Mouse (Mus musculus): ENCODE measurements around the gene Rps7. TPM values are rescaled to one million over a fixed set of nuclear protein-coding genes. Genes with fewer than 3 reads are reported as not detected.

Gene Rps7
- total RNA-seq, 2 experiments from 2014 or later = 2,571 to 4,883 TPM

GRCm38 (mm10) chr12:28621451-28622166 is 14.1 kb downstream of the Rps7 start:
- ATAC-seq (replicated peaks; ENCODE audit: poor library complexity) = no peak

DNA sequence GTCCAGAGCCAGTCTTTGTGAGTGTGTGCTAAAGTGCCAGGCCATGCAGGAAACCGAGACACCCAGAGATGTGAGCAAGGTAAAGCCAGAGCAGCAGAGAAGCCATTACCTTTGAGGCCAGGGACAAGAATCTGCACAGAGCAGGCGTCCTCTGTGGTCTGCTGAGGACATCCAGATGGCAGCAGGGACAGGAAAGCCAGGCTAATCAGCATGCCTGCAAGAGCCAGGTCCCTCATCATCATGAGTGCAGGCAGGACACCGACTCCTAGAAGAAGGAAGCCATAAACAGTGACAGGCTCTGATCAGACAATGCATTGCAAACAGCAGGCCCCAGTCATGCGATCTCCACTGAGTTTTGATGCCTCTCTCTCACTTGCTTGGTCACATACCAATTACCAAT is 18.5 kb downstream of the Rps7 start:
- 0 out of 2 replicates have a peak, but pooled peaks have one; percentile 4 for ATAC-seq (replicated peaks; ENCODE audit: poor library complexity)

- no peak for ATAC-seq (replicated peaks; ENCODE audit: poor library complexity)
Measured at GRCm38 (mm10) chr12:28614401-28614800, 21.4 kb downstream of the Rps7 start.

DNA sequence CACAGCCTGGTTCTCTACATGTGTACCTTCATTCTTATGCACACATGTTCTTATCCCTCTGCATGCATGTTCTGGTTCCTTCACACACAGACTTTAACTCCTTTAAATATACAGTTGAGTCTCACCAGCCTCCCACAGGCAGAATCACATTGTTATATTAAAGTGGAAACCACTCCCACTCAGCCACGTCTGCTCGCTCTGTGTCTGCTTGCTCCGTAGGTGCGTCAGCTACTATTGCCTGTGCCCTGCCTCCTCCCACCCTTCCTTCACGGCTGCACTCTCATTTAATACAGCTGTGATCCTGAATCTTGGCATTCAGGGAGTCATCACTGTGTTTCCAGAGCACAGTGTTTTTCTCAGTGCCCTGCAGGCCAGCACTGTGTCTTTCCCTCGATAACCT is 23.4 kb downstream of the Rps7 start:
- ATAC-seq (replicated peaks; ENCODE audit: poor library complexity) = no peak

DNA sequence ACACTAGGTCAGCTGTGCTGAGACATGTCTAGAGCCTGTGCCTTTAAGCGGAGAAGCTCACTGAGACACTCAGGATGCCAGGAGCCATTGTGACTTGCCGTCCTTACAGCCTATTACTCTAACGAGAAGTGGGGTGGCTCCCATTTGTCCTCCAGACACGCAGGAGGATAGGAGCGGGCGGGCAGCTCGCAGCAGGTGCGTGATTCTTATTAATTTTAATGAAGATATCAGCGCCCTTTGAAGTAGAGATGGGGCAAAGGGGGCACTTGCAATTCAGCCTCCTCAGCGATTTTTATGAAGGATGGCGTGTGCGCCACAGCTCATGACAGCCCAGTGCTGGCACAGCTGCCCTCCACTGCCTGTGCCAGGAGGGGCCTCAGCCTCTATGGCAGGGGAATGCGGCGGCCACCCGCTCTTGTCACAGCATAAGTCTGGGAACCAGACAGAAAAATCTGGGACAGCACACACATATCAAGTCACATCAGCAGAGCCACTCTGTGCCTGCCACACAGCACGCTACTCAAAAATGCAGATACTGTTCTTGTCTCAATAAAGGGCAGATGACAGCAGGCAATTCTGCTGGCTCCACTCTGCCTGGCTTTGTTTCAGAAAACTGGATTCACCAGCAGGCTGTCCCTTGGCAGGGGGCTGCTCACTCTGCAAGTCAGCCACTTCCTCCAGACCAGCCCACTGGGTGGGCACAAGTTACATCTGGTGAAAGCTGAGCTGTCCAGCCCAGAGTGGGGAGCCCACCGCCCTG is 28.0 kb downstream of the Rps7 start:
- no peak for ATAC-seq (replicated peaks; ENCODE audit: poor library complexity)

DNA sequence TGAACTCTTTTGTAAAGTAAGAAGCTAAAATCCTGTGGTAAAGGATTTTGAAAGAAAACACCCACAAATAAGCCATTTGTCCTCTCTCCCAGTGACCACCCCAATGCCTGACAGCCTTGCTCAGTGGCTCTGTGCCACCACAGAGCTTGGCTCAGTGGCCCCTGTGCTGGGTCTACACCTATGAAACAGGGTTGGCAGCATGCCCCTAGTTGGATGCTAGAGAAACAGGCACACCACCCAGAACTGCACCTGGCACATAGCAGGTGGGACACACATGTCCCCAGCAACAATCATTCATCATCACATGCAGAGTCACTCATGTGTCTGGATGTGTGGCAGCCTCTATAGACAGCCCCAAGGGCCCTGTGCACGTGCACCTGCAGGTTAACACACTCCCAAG is 32.3 kb downstream of the Rps7 start:
- ATAC-seq (replicated peaks; ENCODE audit: poor library complexity) = no peak

DNA sequence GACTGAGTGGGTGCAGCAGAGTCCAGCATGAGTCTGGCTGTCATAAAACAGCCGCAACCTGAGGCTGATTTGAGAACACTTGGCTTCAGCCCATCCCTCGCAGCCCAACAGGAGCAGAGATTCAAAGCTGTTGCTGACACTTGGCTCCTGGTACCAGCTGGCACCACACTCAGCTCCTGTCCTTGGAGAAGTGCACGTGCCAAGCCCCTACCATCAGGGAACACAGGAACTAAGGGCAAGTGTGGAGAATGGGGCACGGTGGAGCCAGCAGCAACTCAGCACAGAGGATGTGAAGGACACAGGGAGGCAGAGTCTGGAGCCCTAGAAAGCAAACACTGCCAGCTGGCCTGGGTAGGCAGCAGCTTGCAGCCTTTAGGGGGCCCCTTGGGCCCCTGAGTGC is 33.5 kb downstream of the Rps7 start:
- ATAC-seq (replicated peaks; ENCODE audit: poor library complexity) = no peak

DNA sequence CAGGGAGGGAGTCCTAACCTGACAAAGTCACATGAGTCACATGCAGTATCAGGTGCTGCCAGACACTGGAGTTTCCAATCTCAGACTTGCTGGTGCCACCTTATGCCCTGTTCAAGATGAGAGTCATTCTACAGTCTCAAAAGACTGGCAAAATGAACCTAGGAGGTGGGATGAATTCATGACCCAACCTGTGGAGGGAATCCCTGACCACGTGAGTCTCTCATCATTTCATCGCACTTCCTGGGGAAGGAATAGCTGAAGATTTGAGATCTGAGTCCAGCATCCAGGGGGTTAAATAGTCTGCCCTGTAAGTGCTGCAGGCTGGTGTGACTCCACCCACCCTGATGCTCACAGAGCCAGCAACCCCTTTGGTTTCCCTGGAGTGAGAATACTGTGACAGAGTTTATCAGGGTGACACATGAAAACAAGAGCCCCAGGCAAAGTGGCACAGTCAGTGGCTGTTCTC is 37.2 kb downstream of the Rps7 start:
- no peak for ATAC-seq (replicated peaks; ENCODE audit: poor library complexity)

- ATAC-seq (replicated peaks; ENCODE audit: poor library complexity) = no peak
Measured at GRCm38 (mm10) chr12:28598110-28598509, 37.6 kb downstream of the Rps7 start.

DNA sequence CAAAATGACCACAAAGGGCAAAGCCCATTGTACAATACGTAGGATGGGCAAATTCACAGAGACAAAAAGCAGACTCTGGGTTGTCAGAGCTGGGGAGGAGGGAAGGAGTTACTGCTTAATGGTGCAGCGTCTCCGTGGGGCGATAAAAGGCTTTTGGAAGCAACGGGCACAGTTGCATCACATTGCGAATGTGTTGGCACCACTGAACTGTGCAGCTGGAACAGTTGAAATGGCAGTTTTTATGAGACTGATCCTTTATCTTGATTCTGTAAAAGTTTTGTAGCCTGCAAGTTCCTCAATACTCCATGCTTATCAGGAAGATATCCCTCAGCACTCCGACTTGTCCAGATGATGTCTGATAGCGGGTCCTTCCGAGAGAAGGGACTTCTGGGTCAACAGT is 38.1 kb downstream of the Rps7 start:
- ATAC-seq (replicated peaks; ENCODE audit: poor library complexity) = no peak

GRCm38 (mm10) chr12:28596851-28597250 is 38.9 kb downstream of the Rps7 start:
- no peak for ATAC-seq (replicated peaks; ENCODE audit: poor library complexity)

DNA sequence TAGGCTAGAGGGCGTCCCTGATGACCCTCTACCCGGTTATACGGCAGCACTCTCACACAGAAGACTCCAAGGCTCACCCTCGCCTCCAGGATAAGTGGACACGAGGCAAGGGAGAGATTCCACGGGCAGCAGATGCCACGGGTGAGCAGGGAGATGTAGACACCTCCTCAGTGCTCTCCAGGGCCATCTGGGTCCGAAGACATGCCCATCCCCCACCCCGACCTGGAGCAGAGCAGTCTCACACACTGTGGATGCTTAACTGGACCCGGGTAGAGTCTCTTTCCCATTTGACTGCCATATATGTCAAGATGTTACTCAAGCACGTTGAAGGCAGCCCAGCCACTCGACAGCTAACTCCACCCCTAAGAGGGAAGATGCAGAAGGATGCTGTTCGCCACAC is 45.3 kb downstream of the Rps7 start:
- ATAC-seq (replicated peaks; ENCODE audit: poor library complexity) = no peak

DNA sequence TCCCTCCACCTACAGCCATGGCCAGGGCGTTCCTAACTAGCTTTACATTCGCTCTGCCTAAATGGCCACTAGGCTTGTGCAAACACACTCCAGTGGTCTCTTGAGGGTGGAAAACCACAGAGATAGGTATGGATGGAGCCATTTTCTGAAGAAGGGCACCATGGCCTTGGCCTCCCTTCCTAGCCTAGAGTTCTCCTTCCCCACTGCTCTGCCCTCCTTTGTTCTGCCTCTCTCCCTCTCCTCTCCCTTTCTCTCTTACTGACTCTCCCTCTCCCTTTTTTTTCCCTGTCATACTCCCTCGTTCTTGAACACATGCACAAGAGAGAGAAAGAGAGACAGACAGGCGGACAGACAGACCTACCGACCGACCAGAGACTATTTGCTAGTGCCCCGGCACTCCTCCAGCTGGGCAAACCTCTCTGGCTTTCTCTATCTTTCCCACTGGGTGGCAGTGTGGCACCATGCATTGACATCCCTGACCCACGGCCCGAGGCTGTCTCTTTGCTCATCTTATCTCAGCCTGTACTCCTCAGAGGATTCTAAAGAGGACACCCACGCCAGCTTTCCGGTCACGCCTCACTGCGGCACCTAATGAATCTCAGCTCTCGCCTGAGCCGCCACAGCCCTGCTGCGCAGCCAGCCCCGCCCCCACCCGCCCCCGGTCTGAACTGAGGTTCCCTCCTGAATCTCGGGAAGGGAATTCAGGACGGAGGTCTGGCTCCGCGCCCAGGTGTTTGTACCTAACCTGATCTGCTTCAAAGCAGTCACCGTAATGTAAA is 46.5 kb downstream of the Rps7 start:
- peak; percentile 99 for ATAC-seq (replicated peaks; ENCODE audit: poor library complexity)

DNA sequence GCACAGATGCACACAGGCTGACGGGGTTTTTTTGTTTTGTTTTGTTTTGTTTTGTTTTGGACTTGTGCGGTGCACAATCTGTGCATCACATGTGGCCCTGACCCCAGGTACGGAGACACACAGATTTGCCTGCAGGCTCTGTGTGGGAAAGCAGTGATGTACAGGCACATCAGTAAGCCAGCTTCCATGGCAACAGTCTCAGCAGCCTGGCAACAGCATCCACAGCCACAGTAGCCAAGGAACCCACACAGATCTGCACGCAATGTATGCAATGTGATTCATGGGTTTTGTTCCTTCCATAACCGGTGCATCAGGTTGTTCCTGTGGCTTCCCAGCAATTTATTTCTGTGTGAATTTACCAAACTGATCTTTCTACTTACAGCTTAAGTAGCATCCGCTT is 47.8 kb downstream of the Rps7 start:
- ATAC-seq (replicated peaks; ENCODE audit: poor library complexity) = no peak

- no peak for ATAC-seq (replicated peaks; ENCODE audit: poor library complexity)
Measured at GRCm38 (mm10) chr12:28584036-28584435, 51.7 kb downstream of the Rps7 start.

DNA sequence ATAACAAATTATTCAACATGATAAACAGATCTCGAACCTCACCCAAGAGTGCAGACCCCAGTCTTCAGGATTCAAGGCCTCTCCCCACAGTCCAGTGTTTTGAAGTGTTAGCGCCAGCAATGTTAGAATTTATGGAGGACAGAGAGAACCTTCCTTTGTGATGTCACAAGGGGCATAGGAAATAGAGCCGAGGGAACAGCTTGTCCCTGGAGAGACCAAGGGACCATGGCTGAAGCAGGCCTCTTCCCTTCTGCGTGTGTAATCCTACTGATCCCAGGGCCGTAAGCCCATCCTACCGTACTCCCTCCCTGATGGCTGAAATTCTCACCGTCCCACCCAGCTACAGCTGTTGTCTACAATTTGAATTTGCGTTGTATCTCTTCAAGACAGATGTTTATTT is 53.3 kb downstream of the Rps7 start, which contains the start of gene Allc:
Gene Allc (minus strand): TSS at position 101 of the 400 bp plus-strand sequence.
- ATAC-seq (replicated peaks; ENCODE audit: poor library complexity) = no peak

Other genes starting within 250 kb of the Rps7 start
- not detected in 2 replicates for gene Dcdc2c, start 83.6 kb downstream of the Rps7 start, total RNA-seq (2015)
- gene Dcdc2c, start 83.6 kb downstream of the Rps7 start, total RNA-seq (2017) = 0.37 and 0.61 TPM in 2 replicates
- gene Allc, start 53.4 kb downstream of the Rps7 start, total RNA-seq (2015) = not detected in 2 replicates
- gene Allc, start 53.4 kb downstream of the Rps7 start, total RNA-seq (2017) = not detected in 2 replicates
- not detected in 2 replicates for gene Colec11, start 12.6 kb downstream of the Rps7 start, total RNA-seq (2015)
- 0.17 and 0.95 TPM in 2 replicates for gene Colec11, start 12.6 kb downstream of the Rps7 start, total RNA-seq (2017)
- gene Rnaseh1, start 13.6 kb upstream of the Rps7 start, total RNA-seq (2015) = 29.7 and 29.9 TPM in 2 replicates
- gene Rnaseh1, start 13.6 kb upstream of the Rps7 start, total RNA-seq (2017) = 25.7 and 31.9 TPM in 2 replicates
- gene Adi1, start 39.3 kb upstream of the Rps7 start, total RNA-seq (2015) = 125 and 137 TPM in 2 replicates
- 26.7 and 32.3 TPM in 2 replicates for gene Adi1, start 39.3 kb upstream of the Rps7 start, total RNA-seq (2017)
- 28.1 and 34.0 TPM in 2 replicates for gene Trappc12, start 114.5 kb upstream of the Rps7 start, total RNA-seq (2015)
- gene Trappc12, start 114.5 kb upstream of the Rps7 start, total RNA-seq (2017) = 41.1 and 47.3 TPM in 2 replicates
- gene Eipr1, start 115.8 kb upstream of the Rps7 start, total RNA-seq (2015) = 21.6 and 25.1 TPM in 2 replicates
- gene Eipr1, start 115.8 kb upstream of the Rps7 start, total RNA-seq (2017) = 26.6 and 26.9 TPM in 2 replicates

All from megakaryocyte progenitor cell, adult 5-6 weeks (primary cell).